Mouse (Mus musculus) kidney, adult 2 months (tissue): ENCODE measurements around the gene Gpbar1.

ENCODE experiments used
- CTCF ChIP-seq: fragments of 200-500 bp; conservative IDR thresholded peaks from 2 replicates; pipeline ENCODE4 v1.5.1; 2011; ENCODE audit warnings: low read depth, mild to moderate bottlenecking, control low read depth, low read length, moderate library complexity, mixed read lengths; ENCODE audit not compliant: insufficient read depth, insufficient read length
- POLR2A ChIP-seq: fragments of 200-500 bp; IDR thresholded peaks from one replicate; pipeline ENCODE4 v1.6.1; 2011; ENCODE audit warnings: low read depth, low read length, control low read depth

GRCm38 (mm10) chr1:74262510-74262909 lies 15.8 kb upstream of the Gpbar1 start:
- TF ChIP-seq CTCF (no peak), POLR2A (no peak)
